Mouse (Mus musculus) midbrain, postnatal 0 days (tissue): ENCODE measurements at regions not wholly inside any gene's neighbourhood (a gene's known extent, or its start where the extent isn't known, plus 50 kb on each side); places are given as distances from the start of the nearest gene placed in this dataset.
A peak's percentile ranks its signal among the peaks of the same experiment; 100 is the strongest.

ENCODE experiments used
- ATAC-seq: fragments of 200-750 bp; cut with Nextera tagmentation; 2 replicates; pipeline ENCODE4 v1.8.0; 2017; ENCODE audit warnings: moderate number of reproducible peaks, mild to moderate bottlenecking, moderate TSS enrichment, moderate library complexity; ENCODE audit not compliant: low FRiP score
- DNase-seq: peaks from one replicate; pipeline ENCODE4 v3.0.0-alpha.2; 2015; ENCODE audit warnings: low spot score
- H3K27ac ChIP-seq: fragments of 300-500 bp; sonication (generic); 2 replicates; pipeline ENCODE4 v1.5.1; 2014; ENCODE audit warnings: low read depth, mild to moderate bottlenecking, low read length, mixed read lengths
- H3K27me3 ChIP-seq: fragments of 300-500 bp; sonication (generic); 2 replicates; pipeline ENCODE4 v1.6.1; 2014; ENCODE audit warnings: low read length, control low read depth, mixed read lengths; ENCODE audit not compliant: insufficient read depth
- H3K36me3 ChIP-seq: fragments of 300-500 bp; sonication (generic); 2 replicates; pipeline ENCODE4 v1.6.1; 2014; ENCODE audit warnings: low read length, control low read depth, mixed read lengths; ENCODE audit not compliant: insufficient read depth
- H3K4me1 ChIP-seq: fragments of 300-500 bp; sonication (generic); 2 replicates; pipeline ENCODE4 v1.6.1; 2014; ENCODE audit warnings: mild to moderate bottlenecking, control low read depth, antibody characterized with exemption, low read length, mixed read lengths; ENCODE audit not compliant: insufficient read depth
- H3K4me2 ChIP-seq: fragments of 300-500 bp; sonication (generic); 2 replicates; pipeline ENCODE4 v1.6.1; 2014; ENCODE audit warnings: low read depth, mild to moderate bottlenecking, low read length, mixed read lengths; ENCODE audit not compliant: poor library complexity, severe bottlenecking
- H3K4me3 ChIP-seq: fragments of 300-500 bp; sonication (generic); 2 replicates; pipeline ENCODE4 v1.5.1; 2014; ENCODE audit warnings: low read depth, mild to moderate bottlenecking, low read length, moderate library complexity
- H3K9ac ChIP-seq: fragments of 300-500 bp; sonication (generic); replicated peaks from 2 replicates; pipeline ENCODE4 v1.6.1; 2014; ENCODE audit warnings: mild to moderate bottlenecking, low read length, moderate library complexity, mixed read lengths; ENCODE audit not compliant: poor library complexity, severe bottlenecking
- H3K9me3 ChIP-seq: fragments of 300-500 bp; sonication (generic); 2 replicates; pipeline ENCODE4 v1.6.1; 2016; ENCODE audit warnings: low read length, control low read depth
- CTCF ChIP-seq: IDR thresholded peaks from 2 replicates; pipeline ENCODE4 v1.5.1; 2016; ENCODE audit warnings: antibody characterized with exemption, mild to moderate bottlenecking
- WGBS: fragments of 180-500 bp; shearing (Covaris S2); extraction: QIAGEN DNeasy Blood & Tissue Kit; methylation state at CpG from one replicate; pipeline ENCODE4 v1.1.7; 2014; 5-methylcytosine and 5-hydroxymethylcytosine counted together

DNA sequence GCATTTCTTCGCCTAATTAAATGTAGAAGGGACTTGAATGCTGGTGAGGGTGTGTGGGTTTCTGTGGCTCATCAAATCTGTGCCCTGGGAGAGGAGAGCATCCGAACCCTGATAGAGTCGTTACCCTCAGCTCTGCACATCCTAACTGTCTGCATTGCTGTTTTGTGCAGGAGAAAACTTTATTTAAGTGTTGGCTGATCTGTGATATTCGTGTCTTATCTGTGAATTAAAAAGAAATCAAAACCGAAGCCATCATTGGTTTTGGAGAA lies 77.7 kb upstream of the D1Pas1 start:
- Histone ChIP-seq H3K4me1 (no peaks in the 10 kb centered on the region), H3K4me2 (no peak overlapping the region), H3K27ac (no peak overlapping the region), H3K9me3 (no peaks in the 10 kb centered on the region), H3K27me3 (no peaks in the 10 kb centered on the region), H3K36me3 (no peaks in the 10 kb centered on the region), H3K4me3 (no peak overlapping the region), H3K9ac (no peak overlapping the region)
- DNase-seq (no peak), ATAC-seq (no peak)
- TF ChIP-seq CTCF: no peak
- 68% methylated on average over 5 of the region's 5 CpGs for WGBS

DNA sequence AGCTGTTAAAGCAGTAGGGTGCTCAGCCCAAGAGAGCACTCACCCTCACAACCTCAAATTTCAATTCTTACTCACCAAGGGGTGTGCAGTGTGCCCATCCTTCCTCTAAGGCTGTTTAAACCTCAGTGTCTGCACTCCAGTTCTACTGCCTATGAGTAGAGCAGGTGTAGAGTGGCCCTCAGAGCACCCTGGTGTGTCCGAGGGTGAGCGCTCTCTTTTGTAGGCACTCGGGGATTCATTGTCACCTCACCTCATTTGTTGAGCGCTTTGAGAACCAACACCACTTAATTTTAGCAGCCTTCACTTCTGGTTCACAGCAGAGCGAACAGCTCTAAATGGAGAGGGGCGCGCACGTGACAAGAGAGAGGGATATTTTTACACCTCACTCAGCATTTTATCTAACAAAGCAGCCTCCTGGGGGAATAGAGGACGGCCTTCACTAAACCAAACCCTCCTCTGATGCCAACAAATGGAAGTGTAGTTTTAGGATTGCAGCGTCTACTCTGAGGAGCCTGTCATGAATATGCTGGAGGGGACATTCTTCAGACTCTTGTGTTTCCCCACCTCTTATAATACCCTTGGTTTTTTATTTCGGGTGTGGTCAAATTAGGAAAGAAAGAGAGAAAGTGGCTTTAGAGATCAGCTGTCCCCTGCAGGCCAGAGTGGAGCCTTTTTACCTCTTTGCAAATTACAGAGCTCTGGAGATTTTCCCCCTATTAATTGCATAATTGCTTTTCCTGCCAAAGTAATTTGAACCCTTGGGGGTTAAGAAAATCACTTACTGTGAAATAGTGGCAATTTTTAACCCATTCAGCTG lies 78.2 kb upstream of the D1Pas1 start:
- WGBS: 53% methylated on average over 11 of the region's 11 CpGs
- DNase-seq: peak; percentile 23
- H3K27ac ChIP-seq: no peak overlapping the region
- H3K9me3 ChIP-seq: no peaks in the 10 kb centered on the region
- no peak overlapping the region for H3K4me3 ChIP-seq
- H3K27me3 ChIP-seq: no peaks in the 10 kb centered on the region
- H3K4me2 ChIP-seq: no peak overlapping the region
- no peaks in the 10 kb centered on the region for H3K36me3 ChIP-seq
- TF ChIP-seq CTCF: no peak
- no peak for ATAC-seq
- no peaks in the 10 kb centered on the region for H3K4me1 ChIP-seq
- no peak overlapping the region for H3K9ac ChIP-seq

DNA sequence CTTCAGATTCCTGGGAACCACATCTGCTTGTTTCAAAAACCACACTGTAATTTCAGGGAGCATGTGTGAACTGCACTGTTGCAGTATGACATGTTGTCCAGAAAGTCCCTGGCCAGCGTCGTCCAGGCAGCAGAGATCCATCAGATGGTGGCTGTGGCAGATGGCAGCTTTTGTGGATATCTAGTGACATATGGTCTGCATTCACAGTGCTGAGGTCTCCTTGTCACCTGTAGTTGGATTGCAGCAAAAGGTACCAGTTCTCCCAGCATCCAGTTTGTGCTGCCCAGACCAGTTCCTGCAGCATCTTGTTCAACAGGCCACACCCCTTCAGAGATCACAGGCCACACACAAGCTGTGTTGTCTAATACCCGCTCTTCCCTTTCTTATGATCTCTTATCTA lies 80.1 kb upstream of the D1Pas1 start:
- Histone ChIP-seq H3K27me3 (no peaks in the 10 kb centered on the region), H3K9ac (no peak overlapping the region), H3K4me2 (no peak overlapping the region), H3K9me3 (no peaks in the 10 kb centered on the region), H3K4me1 (no peaks in the 10 kb centered on the region), H3K4me3 (no peak overlapping the region), H3K27ac (no peak overlapping the region), H3K36me3 (no peaks in the 10 kb centered on the region)
- ATAC-seq: no peak
- 79% methylated on average over 3 of the region's 3 CpGs for WGBS
- DNase-seq: peak; percentile 27
- TF ChIP-seq CTCF: no peak

DNA sequence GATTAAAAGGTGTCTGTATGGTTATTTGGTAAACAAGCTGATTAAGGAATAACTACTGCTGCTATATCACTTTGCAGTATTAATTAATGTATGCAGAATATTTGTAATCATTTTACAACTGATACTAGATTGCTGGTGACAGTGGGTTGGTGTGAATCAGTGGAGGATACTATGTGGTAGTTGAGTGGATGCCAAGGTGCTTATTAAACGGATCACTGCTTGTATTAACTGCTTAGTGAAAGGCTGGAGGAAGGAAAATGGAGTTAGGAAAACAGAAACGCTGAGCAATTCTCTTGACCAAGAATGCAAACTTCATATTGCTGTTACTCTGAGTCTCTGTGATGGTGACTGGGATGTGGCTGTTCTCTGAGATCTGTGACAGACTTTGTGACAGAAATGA lies 86.8 kb upstream of the D1Pas1 start:
- Histone ChIP-seq H3K4me3 (no peak overlapping the region), H3K4me2 (no peak overlapping the region), H3K4me1 (no peaks in the 10 kb centered on the region), H3K27me3 (no peaks in the 10 kb centered on the region), H3K36me3 (no peaks in the 10 kb centered on the region), H3K27ac (no peak overlapping the region), H3K9ac (no peak overlapping the region), H3K9me3 (no peaks in the 10 kb centered on the region)
- WGBS: 72% methylated on average over 2 of the region's 2 CpGs
- no peak for TF ChIP-seq CTCF
- DNase-seq (no peak), ATAC-seq (no peak)

DNA sequence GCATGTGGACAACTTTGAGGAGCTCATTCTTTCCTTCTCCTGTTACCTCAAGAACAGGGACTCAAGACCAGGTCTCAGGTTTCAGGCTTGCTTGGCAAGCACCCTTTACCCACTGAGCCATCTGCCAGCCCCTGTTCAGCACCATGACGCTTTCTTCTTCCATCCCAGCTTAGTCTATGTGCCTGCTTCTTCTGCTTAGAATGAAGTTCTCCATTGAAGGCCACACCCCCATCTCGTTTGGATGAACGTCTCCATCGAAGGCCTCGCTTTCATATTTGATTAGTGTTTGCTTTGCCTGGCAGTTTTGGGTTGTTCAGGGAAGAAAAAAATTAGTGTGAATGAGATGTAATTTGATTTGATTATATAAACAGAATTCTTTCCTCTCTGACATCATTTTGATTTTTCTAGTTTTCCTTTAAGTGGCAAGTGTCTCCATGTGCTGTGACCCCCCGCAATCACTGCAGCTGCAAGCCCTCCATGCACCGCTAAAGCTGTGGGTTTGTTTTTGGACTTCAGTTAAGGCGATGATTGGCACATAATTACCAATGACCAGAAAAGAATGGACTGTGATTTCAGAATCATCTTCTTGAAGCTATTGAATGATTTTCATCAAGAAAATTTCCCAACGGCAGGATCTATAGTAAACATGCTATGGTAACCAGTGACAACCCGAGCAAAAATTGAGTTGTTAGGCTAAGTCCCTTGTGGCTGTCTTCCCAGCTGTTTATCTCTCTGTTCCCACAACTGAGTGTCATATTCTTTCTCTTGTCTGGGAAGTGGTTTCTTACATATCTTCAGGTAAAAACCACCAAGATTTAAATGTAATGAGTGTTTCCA lies 106.4 kb upstream of the D1Pas1 start:
- H3K4me1 ChIP-seq: no peaks in the 10 kb centered on the region

DNA sequence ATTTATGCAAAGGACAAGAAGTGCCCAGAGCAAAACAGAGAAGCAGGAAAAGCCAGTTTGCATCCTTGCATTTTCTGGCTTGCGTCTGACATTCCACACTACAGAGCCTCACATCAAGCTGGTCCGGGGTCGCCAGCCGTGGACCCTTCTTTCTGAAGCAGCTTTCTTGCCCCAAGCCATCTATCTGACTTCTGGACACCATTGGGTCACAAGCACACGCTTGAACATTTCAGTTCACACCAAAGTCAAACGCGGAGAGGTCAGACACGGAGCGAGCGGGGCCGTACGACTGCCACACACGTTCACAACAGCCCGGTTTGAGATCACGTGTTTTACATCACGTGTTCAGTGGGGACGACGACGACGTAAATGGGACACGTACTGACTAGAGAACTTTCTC lies 108.9 kb upstream of the D1Pas1 start:
- no peaks in the 10 kb centered on the region for H3K4me1 ChIP-seq
- no peaks in the 10 kb centered on the region for H3K9me3 ChIP-seq
- no peak for TF ChIP-seq CTCF
- no peaks in the 10 kb centered on the region for H3K36me3 ChIP-seq
- H3K9ac ChIP-seq: no peak overlapping the region
- no peak overlapping the region for H3K4me3 ChIP-seq
- no peak overlapping the region for H3K27ac ChIP-seq
- WGBS: 94% methylated on average over 21 of the region's 21 CpGs
- DNase-seq (no peak), ATAC-seq (no peak)
- no peak overlapping the region for H3K4me2 ChIP-seq
- no peaks in the 10 kb centered on the region for H3K27me3 ChIP-seq

More for the DNA sequence above, 106.4 kb upstream of the D1Pas1 start:
- ATAC-seq (no peak), DNase-seq (no peak)
- no peak for TF ChIP-seq CTCF
- no peak overlapping the region for H3K9ac ChIP-seq
- WGBS: 83% methylated on average over 10 of the region's 10 CpGs
- no peak overlapping the region for H3K4me2 ChIP-seq
- no peaks in the 10 kb centered on the region for H3K27me3 ChIP-seq
- H3K9me3 ChIP-seq: no peaks in the 10 kb centered on the region
- no peaks in the 10 kb centered on the region for H3K36me3 ChIP-seq
- H3K4me3 ChIP-seq: no peak overlapping the region
- H3K27ac ChIP-seq: no peak overlapping the region
